Mouse (Mus musculus): ENCODE measurements around the gene Col4a4. TPM values are rescaled to one million over a fixed set of nuclear protein-coding genes. Genes with fewer than 3 reads are reported as not detected.

Col4a4 gene
- total and polyA plus RNA-seq, 3 experiments = 2.2 to 5.0 (median 3.7) TPM

DNA sequence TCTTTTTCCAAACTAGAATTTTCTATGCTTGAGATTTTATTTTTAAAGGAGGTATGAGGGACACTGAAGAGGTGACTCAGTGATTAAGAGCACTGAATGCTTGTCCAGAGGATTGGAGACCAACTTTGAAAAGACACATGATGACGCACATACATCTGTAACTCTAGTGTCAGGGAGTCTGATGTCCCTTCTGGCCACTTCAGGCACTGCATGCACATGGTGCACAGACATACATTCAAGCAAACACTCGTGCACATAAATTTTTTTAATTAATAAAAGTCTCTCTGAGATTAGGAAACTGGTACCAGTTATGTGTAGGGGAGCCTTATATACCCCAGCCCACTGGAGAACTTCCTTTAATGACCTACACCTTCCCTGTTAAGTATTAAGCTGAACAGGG is 10.5 kb downstream of the Col4a4 start:
- Histone ChIP-seq H3K79me2 (replicated peaks; ENCODE audit: control insufficient read depth, insufficient read depth, low read length) (no peaks in the 10 kb centered on the region), H3K4me3 (no peak overlapping the region), H3K27me3 (ENCODE audit: control insufficient read depth, insufficient read depth, low read length) (no peaks in the 10 kb centered on the region), H3K9ac (ENCODE audit: low read depth, low read length) (no peak overlapping the region), H3K36me3 (ENCODE audit: control insufficient read depth, insufficient read depth, low read length) (no peaks in the 10 kb centered on the region), H3K27ac (no peak overlapping the region), H3K4me1 (ENCODE audit: control insufficient read depth, insufficient read depth, low read length) (peaks cover 4% of the 10 kb centered on the region)
- peak; percentile 30 for TF ChIP-seq CTCF (IDR thresholded peaks at IDR 0.05)
- TF ChIP-seq EP300 (IDR thresholded peaks at IDR 0.05; ENCODE audit: insufficient read depth, low read depth, low read length) = no peak
- TF ChIP-seq POLR2A (IDR thresholded peaks at IDR 0.05; ENCODE audit: insufficient read depth, low read depth, low read length) = no peak
- DNase-seq = no peak
- intact Hi-C loops (cut with DNase I) = no loop called here
- WGBS = 81% methylated on average over 2 of the region's 2 CpGs

DNA sequence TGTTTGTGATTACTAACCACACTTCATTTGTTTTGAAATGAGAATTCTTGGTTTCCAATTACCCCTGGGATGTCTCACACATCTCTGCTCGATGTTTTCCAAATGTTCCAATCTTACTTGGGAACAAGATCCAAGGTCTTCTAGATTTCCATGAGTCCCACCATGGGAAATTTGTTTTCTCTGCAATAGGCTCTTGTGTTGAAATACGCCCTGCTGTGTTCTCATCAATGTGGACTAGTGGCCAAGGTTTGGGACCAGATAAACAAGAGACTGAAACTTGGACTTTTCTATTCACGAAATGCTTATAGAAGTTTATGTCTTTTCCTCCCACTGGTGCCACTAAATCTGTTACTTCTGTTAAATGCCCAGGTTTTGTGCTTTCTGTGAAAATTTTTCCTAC is 11.0 kb downstream of the Col4a4 start:
- TF ChIP-seq CTCF (IDR thresholded peaks at IDR 0.05) (no peak), EP300 (IDR thresholded peaks at IDR 0.05; ENCODE audit: insufficient read depth, low read depth, low read length) (no peak), POLR2A (IDR thresholded peaks at IDR 0.05; ENCODE audit: insufficient read depth, low read depth, low read length) (no peak)
- intact Hi-C loops (cut with DNase I) = no loop called here
- Histone ChIP-seq H3K9ac (ENCODE audit: low read depth, low read length) (no peak overlapping the region), H3K36me3 (ENCODE audit: control insufficient read depth, insufficient read depth, low read length) (no peaks in the 10 kb centered on the region), H3K79me2 (replicated peaks; ENCODE audit: control insufficient read depth, insufficient read depth, low read length) (no peaks in the 10 kb centered on the region), H3K27ac (no peak overlapping the region), H3K27me3 (ENCODE audit: control insufficient read depth, insufficient read depth, low read length) (no peaks in the 10 kb centered on the region), H3K4me3 (no peak overlapping the region), H3K4me1 (ENCODE audit: control insufficient read depth, insufficient read depth, low read length) (peaks cover 4% of the 10 kb centered on the region)
- WGBS = 82% methylated on average over 3 of the region's 3 CpGs
- no peak for DNase-seq

DNA sequence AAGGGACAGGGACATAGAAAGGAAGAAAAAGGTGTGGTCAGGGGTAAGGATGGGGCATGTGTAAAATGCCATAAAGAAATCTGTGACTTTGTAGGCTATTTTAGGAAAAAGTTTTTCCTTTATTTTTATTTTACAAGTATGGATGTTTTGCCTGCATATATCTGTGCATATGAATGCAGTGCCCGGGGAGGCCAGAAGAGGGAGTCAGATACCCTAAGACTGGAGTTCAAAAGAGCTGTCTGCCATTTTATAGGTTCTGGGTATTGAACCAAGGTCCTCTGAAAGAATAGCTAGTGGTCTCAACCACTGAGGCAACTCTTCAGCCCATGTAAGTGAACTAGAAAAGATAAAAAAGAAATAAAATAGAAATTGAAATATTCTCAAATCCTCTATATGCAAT is 14.9 kb downstream of the Col4a4 start:
- Histone ChIP-seq H3K4me1 (ENCODE audit: control insufficient read depth, insufficient read depth, low read length) (no peaks in the 10 kb centered on the region; the same call in 1 of the 2 replicates), H3K36me3 (ENCODE audit: control insufficient read depth, insufficient read depth, low read length) (no peaks in the 10 kb centered on the region), H3K27me3 (ENCODE audit: control insufficient read depth, insufficient read depth, low read length) (no peaks in the 10 kb centered on the region), H3K4me3 (no peak overlapping the region), H3K9ac (ENCODE audit: low read depth, low read length) (no peak overlapping the region), H3K79me2 (replicated peaks; ENCODE audit: control insufficient read depth, insufficient read depth, low read length) (no peaks in the 10 kb centered on the region), H3K27ac (no peak overlapping the region)
- intact Hi-C loops (cut with DNase I) = loop anchor here (1.0 kb wide), 1 partner anchor 70 kb away; no protein-coding TSS in a partner anchor
- 64% methylated on average over 1 of the region's 1 CpGs for WGBS
- TF ChIP-seq CTCF (IDR thresholded peaks at IDR 0.05) (peak; percentile 73), POLR2A (IDR thresholded peaks at IDR 0.05; ENCODE audit: insufficient read depth, low read depth, low read length) (no peak)
- no peak for DNase-seq

DNA sequence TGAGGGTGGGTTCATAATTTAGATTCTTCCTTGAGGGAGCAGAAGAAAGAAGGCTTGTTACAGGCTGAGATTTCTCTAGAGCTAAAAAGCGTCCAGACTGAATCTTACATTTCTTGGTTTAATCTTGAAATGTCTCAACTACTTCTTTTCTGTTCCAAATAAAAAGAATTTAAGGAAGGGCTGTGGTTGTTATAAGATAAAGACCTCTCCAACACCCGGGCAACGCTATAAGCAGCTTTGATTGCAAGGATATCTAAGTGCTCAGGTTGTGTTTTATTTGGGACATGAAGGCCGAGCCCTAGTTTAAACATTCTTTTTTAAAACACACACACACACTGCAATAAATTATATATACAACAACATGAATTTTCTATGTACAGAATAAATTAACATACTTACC is 17.2 kb downstream of the Col4a4 start:
- no peak for DNase-seq
- 55% methylated on average over 4 of the region's 4 CpGs for WGBS
- Histone ChIP-seq H3K27me3 (ENCODE audit: control insufficient read depth, insufficient read depth, low read length) (no peaks in the 10 kb centered on the region), H3K9ac (ENCODE audit: low read depth, low read length) (no peak overlapping the region), H3K4me3 (no peak overlapping the region), H3K79me2 (replicated peaks; ENCODE audit: control insufficient read depth, insufficient read depth, low read length) (no peaks in the 10 kb centered on the region), H3K27ac (no peak overlapping the region), H3K36me3 (ENCODE audit: control insufficient read depth, insufficient read depth, low read length) (no peaks in the 10 kb centered on the region), H3K4me1 (ENCODE audit: control insufficient read depth, insufficient read depth, low read length) (no peaks in the 10 kb centered on the region; the same call in 1 of the 2 replicates)
- intact Hi-C loops (cut with DNase I) = no loop called here
- TF ChIP-seq EP300 (IDR thresholded peaks at IDR 0.05; ENCODE audit: insufficient read depth, low read depth, low read length) (no peak), CTCF (IDR thresholded peaks at IDR 0.05) (no peak), POLR2A (IDR thresholded peaks at IDR 0.05; ENCODE audit: insufficient read depth, low read depth, low read length) (no peak)

DNA sequence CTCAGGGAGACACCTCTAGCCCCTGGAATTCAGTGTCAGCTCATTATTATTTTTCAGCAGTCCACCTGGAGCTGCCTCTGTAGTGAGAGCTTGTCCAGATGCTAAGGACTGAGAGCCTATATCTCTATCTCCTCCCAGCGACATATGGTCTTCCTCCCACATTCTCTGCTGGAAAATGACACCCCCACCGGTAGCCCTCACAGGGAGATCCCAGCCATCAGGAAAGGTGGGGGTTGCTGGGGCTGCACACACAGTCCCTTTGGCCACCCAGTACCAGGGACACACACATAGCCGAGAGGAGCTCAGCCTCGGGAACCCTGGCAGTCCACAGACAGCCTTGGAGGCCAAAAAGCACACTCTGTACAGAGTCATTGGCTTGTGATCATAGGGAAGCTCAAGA is 26.4 kb downstream of the Col4a4 start:
- no peak for DNase-seq
- WGBS = 50% methylated on average over 4 of the region's 4 CpGs
- no peak overlapping the region for H3K4me3 ChIP-seq
- H3K9ac ChIP-seq (ENCODE audit: low read depth, low read length) = no peak overlapping the region
- H3K4me1 ChIP-seq (ENCODE audit: control insufficient read depth, insufficient read depth, low read length) = no peaks in the 10 kb centered on the region
- TF ChIP-seq CTCF (IDR thresholded peaks at IDR 0.05) = no peak
- TF ChIP-seq EP300 (IDR thresholded peaks at IDR 0.05; ENCODE audit: insufficient read depth, low read depth, low read length) = no peak
- no peak for TF ChIP-seq POLR2A (IDR thresholded peaks at IDR 0.05; ENCODE audit: insufficient read depth, low read depth, low read length)
- intact Hi-C loops (cut with DNase I) = no loop called here
- no peaks in the 10 kb centered on the region for H3K79me2 ChIP-seq (replicated peaks; ENCODE audit: control insufficient read depth, insufficient read depth, low read length)
- no peak overlapping the region for H3K27ac ChIP-seq
- no peaks in the 10 kb centered on the region for H3K36me3 ChIP-seq (ENCODE audit: control insufficient read depth, insufficient read depth, low read length)
- no peaks in the 10 kb centered on the region for H3K27me3 ChIP-seq (ENCODE audit: control insufficient read depth, insufficient read depth, low read length)

DNA sequence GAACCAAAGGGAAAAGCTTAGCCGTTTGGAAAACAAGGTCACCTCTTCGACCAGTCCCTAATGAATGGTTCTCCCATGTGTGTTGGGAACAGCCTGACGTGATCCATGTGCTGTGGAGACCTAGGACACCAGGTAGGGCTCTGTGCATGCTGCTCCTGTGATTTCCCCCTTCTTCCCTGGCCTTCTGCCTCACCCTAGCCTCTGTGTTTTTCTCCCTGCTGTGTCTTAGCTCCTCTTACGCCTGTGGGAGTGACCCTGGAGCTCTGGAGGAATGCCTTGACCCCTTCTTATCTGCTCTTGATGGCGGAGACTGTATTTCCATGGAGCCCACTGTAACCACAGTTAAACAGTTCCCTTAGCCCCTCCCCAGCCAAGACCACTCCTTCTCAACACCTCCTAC is 31.8 kb downstream of the Col4a4 start:
- H3K4me3 ChIP-seq = no peak overlapping the region

More for the DNA sequence above, 31.8 kb downstream of the Col4a4 start:
- Histone ChIP-seq H3K27me3 (ENCODE audit: control insufficient read depth, insufficient read depth, low read length) (no peaks in the 10 kb centered on the region), H3K9ac (ENCODE audit: low read depth, low read length) (no peak overlapping the region), H3K4me1 (ENCODE audit: control insufficient read depth, insufficient read depth, low read length) (peaks cover 2% of the 10 kb centered on the region), H3K36me3 (ENCODE audit: control insufficient read depth, insufficient read depth, low read length) (no peaks in the 10 kb centered on the region), H3K27ac (no peak overlapping the region), H3K79me2 (replicated peaks; ENCODE audit: control insufficient read depth, insufficient read depth, low read length) (no peaks in the 10 kb centered on the region)
- TF ChIP-seq EP300 (IDR thresholded peaks at IDR 0.05; ENCODE audit: insufficient read depth, low read depth, low read length) (no peak), POLR2A (IDR thresholded peaks at IDR 0.05; ENCODE audit: insufficient read depth, low read depth, low read length) (no peak), CTCF (IDR thresholded peaks at IDR 0.05) (no peak)
- no peak for DNase-seq
- 37% methylated on average over 5 of the region's 5 CpGs for WGBS
- intact Hi-C loops (cut with DNase I) = loop anchor here (5.0 kb wide), 2 partner anchors 87 to 1162 kb away; no protein-coding TSS in a partner anchor
